Mouse (Mus musculus) megakaryocyte, embryonic 14.5 days (primary cell): Measurements from ENCODE around the gene Chd2. TPM values are rescaled to one million over a fixed set of nuclear protein-coding genes. Genes with fewer than 3 reads are reported as not detected.

Experiments used
- H3K27me3 ChIP-seq: replicated peaks from 2 replicates; pipeline ENCODE3; 2012; ENCODE audit warnings: inconsistent platforms
- H3K36me3 ChIP-seq: replicated peaks from 2 replicates; pipeline ENCODE3; 2012; ENCODE audit warnings: low read length, inconsistent platforms, mixed read lengths
- H3K4me1 ChIP-seq: 2 replicates; pipeline ENCODE4 v1.6.1; 2012; ENCODE audit warnings: inconsistent platforms
- H3K4me3 ChIP-seq: replicated peaks from 2 replicates; pipeline ENCODE3; 2012; ENCODE audit warnings: moderate library complexity, mild to moderate bottlenecking, inconsistent platforms
- H3K9me3 ChIP-seq: 2 replicates; pipeline ENCODE4 v1.6.1; 2012; ENCODE audit warnings: inconsistent platforms
- FLI1 ChIP-seq: IDR thresholded peaks from 2 replicates; pipeline ENCODE4 v1.6.1; 2012; ENCODE audit warnings: low read length, inconsistent platforms, mixed read lengths
- GATA1 ChIP-seq: IDR thresholded peaks from 3 replicates; pipeline ENCODE4 v1.6.1; 2012; ENCODE audit warnings: mixed read lengths, low read length, inconsistent platforms, borderline replicate concordance
- polyA plus RNA-seq: library from polyadenylated mRNA; stranded (reverse); fragments of >175 nt; gene quantifications from 2 replicates; pipeline ENCODE4 v1.2.3, GENCODE M21; 2012; ENCODE audit warnings: low replicate concordance; ENCODE audit not compliant: insufficient read depth

The Chd2 gene
- polyA plus RNA-seq, 1 experiment = 38.7 TPM

DNA sequence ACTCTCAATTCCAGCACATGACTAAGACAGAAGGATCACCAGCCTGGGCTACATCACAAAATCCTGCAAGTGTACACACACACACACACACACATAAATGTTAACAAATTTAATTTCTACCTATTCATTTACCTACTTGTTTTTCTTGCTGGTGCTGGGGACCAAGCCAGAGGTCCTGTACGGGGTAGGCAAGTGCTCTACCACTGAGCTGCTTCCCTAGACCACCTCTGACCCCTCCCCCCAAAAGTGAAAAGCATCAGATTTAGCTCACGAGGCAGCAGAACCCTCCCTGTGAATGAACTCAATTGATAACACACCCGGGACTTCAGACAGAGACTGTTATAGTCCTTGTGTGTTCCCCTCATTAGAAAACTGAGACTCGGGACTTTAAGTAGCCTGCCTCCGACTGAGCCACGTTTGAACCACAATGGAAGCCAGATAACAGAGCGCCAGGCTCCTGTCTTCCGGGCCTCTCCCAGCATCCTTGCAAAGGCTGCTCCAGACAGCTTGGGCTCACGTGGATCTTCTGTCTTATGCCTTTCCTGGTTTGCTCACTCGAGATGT is 19.9 kb upstream of the Chd2 start:
- H3K4me3 ChIP-seq = no peak overlapping the region
- TF ChIP-seq GATA1 = no peak
- no peak for TF ChIP-seq FLI1

GRCm38 (mm10) chr7:73560811-73561210 is 19.2 kb upstream of the Chd2 start:
- peaks cover 2% of the 10 kb centered on the region for H3K36me3 ChIP-seq
- no peaks in the 10 kb centered on the region for H3K9me3 ChIP-seq
- TF ChIP-seq GATA1 (no peak), FLI1 (no peak)
- H3K27me3 ChIP-seq = no peaks in the 10 kb centered on the region
- H3K4me3 ChIP-seq = no peak overlapping the region
- peaks cover 33% of the 10 kb centered on the region for H3K4me1 ChIP-seq

More for the DNA sequence above, 19.9 kb upstream of the Chd2 start:
- Histone ChIP-seq H3K36me3 (no peaks in the 10 kb centered on the region), H3K9me3 (no peaks in the 10 kb centered on the region), H3K27me3 (no peaks in the 10 kb centered on the region), H3K4me1 (peaks cover 33% of the 10 kb centered on the region)

DNA sequence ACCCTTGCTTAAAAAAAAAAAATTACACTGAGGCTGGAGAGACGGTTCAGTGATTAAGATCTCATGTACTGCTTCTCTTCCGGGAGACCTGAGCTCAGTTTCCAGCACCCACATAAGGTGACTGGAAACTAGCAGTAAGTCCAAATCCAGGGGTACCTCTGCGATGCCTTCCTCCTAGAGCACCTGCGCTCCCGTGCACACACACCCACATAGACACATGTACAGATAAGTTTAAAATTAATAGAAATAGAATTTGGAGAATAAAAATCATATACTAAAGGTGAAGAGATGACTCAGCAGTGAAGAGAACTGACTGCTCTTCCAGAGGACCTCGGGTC is 18.2 kb upstream of the Chd2 start:
- H3K27me3 ChIP-seq = no peaks in the 10 kb centered on the region
- H3K4me3 ChIP-seq = peak overlapping the region; percentile 99
- no peaks in the 10 kb centered on the region for H3K9me3 ChIP-seq
- TF ChIP-seq FLI1 = no peak
- TF ChIP-seq GATA1 = no peak
- peaks cover 10% of the 10 kb centered on the region for H3K36me3 ChIP-seq
- peaks cover 33% of the 10 kb centered on the region for H3K4me1 ChIP-seq

DNA sequence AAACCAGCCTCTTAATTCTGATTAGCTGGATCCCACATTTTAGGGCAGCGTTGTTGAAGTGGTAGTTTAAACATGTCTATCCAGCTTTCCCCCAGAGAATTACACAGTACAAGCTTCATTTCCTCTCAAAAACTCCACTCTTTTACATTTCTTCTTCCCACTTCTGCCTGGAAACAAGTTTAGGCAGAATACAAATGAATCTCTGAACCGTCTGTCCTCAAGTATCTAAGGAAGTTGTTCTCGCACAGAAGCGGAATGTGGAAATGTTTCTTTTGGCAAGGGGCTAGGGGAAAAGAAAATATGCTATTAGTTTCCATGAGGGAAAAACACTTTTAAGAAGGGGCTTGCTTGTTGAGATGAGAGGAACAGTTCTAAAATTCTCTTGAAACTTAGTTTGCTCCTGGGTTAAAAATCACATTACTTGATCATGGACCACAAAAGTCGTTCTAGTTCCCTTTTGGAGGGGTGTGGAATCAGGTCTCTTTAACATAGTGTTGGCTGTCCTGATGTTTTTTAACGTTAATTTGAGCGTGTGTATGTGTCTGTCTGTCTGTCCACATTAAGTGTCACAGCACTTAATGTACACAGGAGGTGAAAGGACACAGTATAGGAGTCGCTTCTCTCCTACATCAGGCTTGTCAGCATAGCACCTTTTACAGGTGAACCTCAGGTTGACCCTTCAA is 17.7 kb upstream of the Chd2 start:
- TF ChIP-seq FLI1 (no peak), GATA1 (no peak)
- Histone ChIP-seq H3K4me1 (peaks cover 29% of the 10 kb centered on the region), H3K27me3 (no peaks in the 10 kb centered on the region), H3K36me3 (peaks cover 15% of the 10 kb centered on the region), H3K9me3 (no peaks in the 10 kb centered on the region), H3K4me3 (peak overlapping the region; percentile 99)

DNA sequence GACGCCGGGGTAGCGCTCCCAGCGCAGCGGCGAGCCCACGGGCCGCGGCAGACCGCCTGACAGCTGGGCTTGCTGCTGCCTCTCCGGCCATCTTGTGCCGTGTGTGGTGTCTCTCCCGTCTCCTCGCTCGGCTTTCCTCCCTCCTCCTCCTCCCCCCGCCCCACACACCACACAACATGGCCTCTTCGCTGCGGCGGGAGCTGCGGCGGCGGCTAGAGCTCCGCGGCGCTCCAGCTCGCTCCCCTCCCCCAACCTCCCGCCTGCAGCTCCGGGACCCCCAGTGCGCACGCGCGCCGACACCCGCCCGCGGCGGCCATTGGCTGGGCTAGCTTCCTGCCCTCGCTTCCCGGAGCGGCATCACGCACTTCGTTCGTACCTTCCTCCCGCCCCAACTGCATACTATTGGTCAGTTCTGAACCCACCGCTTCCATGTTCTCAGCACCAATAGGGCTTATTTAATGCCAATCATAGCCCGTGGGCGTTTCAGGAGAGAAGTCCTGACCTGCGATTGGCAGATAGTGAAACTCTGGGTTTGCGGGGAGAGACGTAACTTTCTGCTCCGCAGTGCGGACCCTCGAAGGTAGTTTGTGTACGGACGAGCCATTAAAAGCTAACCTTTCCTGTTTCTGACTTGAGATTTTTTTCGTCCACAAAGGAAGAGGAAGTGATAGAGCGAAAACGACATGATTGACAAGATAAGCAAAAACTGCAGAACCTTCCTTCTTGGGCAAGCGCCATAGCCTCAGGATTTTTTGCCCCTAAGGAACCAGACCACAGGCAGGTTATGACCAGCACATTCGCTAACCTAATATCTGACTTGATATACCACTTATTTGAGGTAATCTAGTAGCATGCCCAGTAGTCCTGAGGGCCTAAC is 16.9 kb upstream of the Chd2 start:
- Histone ChIP-seq H3K4me1 (peaks cover 24% of the 10 kb centered on the region), H3K4me3 (peak overlapping the region; percentile 99), H3K36me3 (peaks cover 20% of the 10 kb centered on the region), H3K9me3 (no peaks in the 10 kb centered on the region), H3K27me3 (no peaks in the 10 kb centered on the region)
- TF ChIP-seq GATA1 (no peak), FLI1 (no peak)

GRCm38 (mm10) chr7:73557671-73558265 is 16.1 kb upstream of the Chd2 start:
- peaks cover 26% of the 10 kb centered on the region for H3K36me3 ChIP-seq
- no peaks in the 10 kb centered on the region for H3K27me3 ChIP-seq
- peaks cover 19% of the 10 kb centered on the region for H3K4me1 ChIP-seq
- no peaks in the 10 kb centered on the region for H3K9me3 ChIP-seq
- TF ChIP-seq FLI1 (no peak), GATA1 (no peak)
- peak overlapping the region; percentile 99 for H3K4me3 ChIP-seq

DNA sequence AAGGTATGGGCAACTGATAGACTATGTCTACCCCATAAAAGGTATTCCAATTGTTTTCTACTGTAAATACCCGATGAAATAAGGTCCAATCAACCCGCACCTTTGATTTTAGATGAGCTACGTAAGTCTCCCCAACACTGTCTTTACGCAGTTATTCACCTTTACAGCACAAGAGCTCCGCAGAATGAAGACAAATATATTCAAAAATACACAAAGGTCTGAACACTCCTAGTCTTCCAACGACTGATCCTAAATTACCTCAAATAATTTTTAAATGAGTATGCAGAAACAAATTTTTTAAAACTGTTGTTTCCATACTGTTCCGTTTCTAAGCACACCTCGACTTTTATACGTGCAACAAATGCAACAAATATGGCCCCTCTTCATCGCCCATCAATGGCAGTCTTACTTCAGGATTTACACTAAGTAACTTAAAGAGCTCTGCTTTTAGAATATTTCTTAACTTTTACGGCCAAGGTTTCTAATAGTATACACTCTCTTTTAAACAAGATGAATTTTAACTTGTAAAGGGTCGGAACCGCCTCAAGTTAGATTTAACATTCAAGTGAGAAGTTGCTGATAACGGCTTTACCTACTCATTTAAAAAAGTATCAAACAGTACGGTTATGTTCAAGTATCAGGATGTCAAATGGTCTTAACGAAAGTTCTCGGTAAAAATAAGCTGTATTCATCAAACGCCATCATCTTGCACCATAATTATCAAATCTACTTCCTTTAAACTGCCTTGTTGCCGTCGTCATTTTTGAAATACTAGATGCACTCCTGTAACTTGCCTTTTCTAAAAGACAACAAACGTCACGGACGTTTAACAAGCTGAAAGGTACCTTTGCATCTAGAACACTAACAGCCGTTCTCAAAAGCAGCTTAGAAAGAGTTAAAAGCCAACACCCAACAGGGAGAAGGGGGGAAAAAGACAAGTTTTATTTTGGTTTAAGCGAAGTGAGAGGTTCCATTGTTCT is 15.3 kb upstream of the Chd2 start:
- Histone ChIP-seq H3K4me1 (peaks cover 25% of the 10 kb centered on the region), H3K9me3 (no peaks in the 10 kb centered on the region), H3K4me3 (peak overlapping the region; percentile 99), H3K36me3 (peaks cover 34% of the 10 kb centered on the region), H3K27me3 (no peaks in the 10 kb centered on the region)
- no peak for TF ChIP-seq FLI1
- TF ChIP-seq GATA1 = no peak

- Histone ChIP-seq H3K36me3 (peaks cover 43% of the 10 kb centered on the region), H3K9me3 (no peaks in the 10 kb centered on the region), H3K27me3 (no peaks in the 10 kb centered on the region), H3K4me3 (peak overlapping the region; percentile 99), H3K4me1 (peaks cover 22% of the 10 kb centered on the region)
- no peak for TF ChIP-seq GATA1
- TF ChIP-seq FLI1 = no peak
Observed at GRCm38 (mm10) chr7:73555918-73556580, 14.4 kb upstream of the Chd2 start.

GRCm38 (mm10) chr7:73554849-73555248 is 13.2 kb upstream of the Chd2 start:
- Histone ChIP-seq H3K9me3 (no peaks in the 10 kb centered on the region), H3K4me1 (peaks cover 25% of the 10 kb centered on the region), H3K27me3 (no peaks in the 10 kb centered on the region), H3K36me3 (peaks cover 53% of the 10 kb centered on the region), H3K4me3 (peak overlapping the region; percentile 99)
- no peak for TF ChIP-seq FLI1
- TF ChIP-seq GATA1 = no peak
